Mouse (Mus musculus) C2C12 (cell line): ENCODE data around the gene 2010005H15Rik. TPM values are rescaled to one million over a fixed set of nuclear protein-coding genes. Genes with fewer than 3 reads are reported as not detected.
"Not testable (repeated sequence)": the region's sequence is repeated elsewhere in the genome, so short reads cannot be mapped to it uniquely, and the experiment has no call there.

Source experiments
- H3K27me3 ChIP-seq: one replicate; pipeline ENCODE4 v1.6.1; 2011; ENCODE audit not compliant: control insufficient read depth, insufficient read depth, insufficient read length
- H3K36me3 ChIP-seq: one replicate; pipeline ENCODE4 v1.6.1; 2011; ENCODE audit not compliant: control insufficient read depth, insufficient read depth
- H3K4me3 ChIP-seq: one replicate; pipeline ENCODE4 v1.5.1; 2011; ENCODE audit warnings: mild to moderate bottlenecking, control low read depth; ENCODE audit not compliant: poor library complexity, insufficient read depth, severe bottlenecking
- H3K79me2 ChIP-seq: one replicate; pipeline ENCODE4 v1.6.1; 2011; ENCODE audit not compliant: control insufficient read depth, insufficient read depth
- H3K79me3 ChIP-seq: one replicate; pipeline ENCODE4 v1.6.1; 2011; ENCODE audit warnings: low read depth, control low read depth
- H3ac ChIP-seq: one replicate; pipeline ENCODE3; 2011; ENCODE audit warnings: low read depth; ENCODE audit not compliant: control insufficient read depth, insufficient read length
- CEBPB ChIP-seq: IDR thresholded peaks from one replicate; pipeline ENCODE4 v1.6.1; 2011; ENCODE audit warnings: low read depth, mild to moderate bottlenecking, control low read depth, moderate library complexity
- CTCF ChIP-seq: IDR thresholded peaks from one replicate; pipeline ENCODE4 v1.5.1; 2011; ENCODE audit not compliant: control insufficient read depth, insufficient read depth, insufficient read length
- FOSL1 ChIP-seq: IDR thresholded peaks from one replicate; pipeline ENCODE4 v1.8.0; 2011; ENCODE audit warnings: mild to moderate bottlenecking, low read length; ENCODE audit not compliant: poor library complexity, insufficient read depth, severe bottlenecking
- MAX ChIP-seq: IDR thresholded peaks from one replicate; pipeline ENCODE4 v1.6.1; 2011; ENCODE audit warnings: mild to moderate bottlenecking, control low read depth
- MYOD1 ChIP-seq: IDR thresholded peaks from one replicate; pipeline ENCODE4 v1.6.1; 2011; ENCODE audit warnings: low read depth; ENCODE audit not compliant: control insufficient read depth, insufficient read length
- MYOG ChIP-seq: IDR thresholded peaks from one replicate; pipeline ENCODE4 v1.6.1; 2011; ENCODE audit not compliant: control insufficient read depth, insufficient read length; ENCODE audit errors: extremely low read depth
- USF1 ChIP-seq: IDR thresholded peaks from one replicate; pipeline ENCODE4 v1.6.1; 2011; ENCODE audit warnings: low read depth, mild to moderate bottlenecking, control low read depth, moderate library complexity
- long read RNA-seq, 2 experiments: library from polyadenylated mRNA; unstranded; transcript quantifications; one replicate each; pipeline ENCODE4 v2.0.0; 2019 to 2020
- polyA plus RNA-seq: library from polyadenylated mRNA; unstranded; fragments of >200 nt; fragmentation: generic; extraction: Trizol; gene quantifications from one replicate; pipeline ENCODE4 v1.2.1, GENCODE M21; 2012; ENCODE audit warnings: missing spikeins

Gene 2010005H15Rik
- polyA plus RNA-seq = 0.20 TPM
- long read RNA-seq, experiment 1 = 0 reads
- long read RNA-seq, experiment 2 = 0 reads

- H3K36me3 ChIP-seq, H3ac ChIP-seq, H3K79me3 ChIP-seq, H3K79me2 ChIP-seq, H3K4me3 ChIP-seq, H3K27me3 ChIP-seq: not testable (repeated sequence)
Observed at GRCm38 (mm10) chr16:36221168-36221567, at the start of gene 2010005H15Rik. Gene 2010005H15Rik (plus strand): TSS chr16:36221468.

DNA sequence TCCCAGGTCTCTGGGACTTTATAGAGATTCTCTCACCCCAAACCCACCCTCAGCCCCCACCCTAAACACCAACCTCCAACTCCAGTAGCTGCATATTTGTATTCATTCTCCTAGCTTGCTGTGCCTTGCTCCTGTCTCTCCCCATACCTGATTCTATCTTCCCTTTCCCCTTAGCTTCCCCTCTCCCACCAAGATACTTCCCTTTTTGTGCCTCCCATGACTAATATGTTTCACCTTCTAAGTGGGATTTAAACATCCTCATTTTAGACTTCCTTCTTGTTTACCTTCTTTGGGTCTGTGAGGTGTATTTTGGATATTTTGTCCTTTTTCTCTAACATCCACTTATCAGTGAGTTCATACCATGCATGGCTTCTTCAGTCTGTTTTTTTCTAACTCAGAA lies 45.2 kb upstream of the 2010005H15Rik start:
- Histone ChIP-seq H3K36me3 (no peaks in the 10 kb centered on the region), H3K79me2 (no peaks in the 10 kb centered on the region), H3K4me3 (no peak overlapping the region), H3K79me3 (no peaks in the 10 kb centered on the region), H3K27me3 (no peaks in the 10 kb centered on the region), H3ac (no peak overlapping the region)
- no peak for TF ChIP-seq CTCF
- TF ChIP-seq MAX = no peak
- no peak for TF ChIP-seq MYOD1
- TF ChIP-seq FOSL1 = no peak

GRCm38 (mm10) chr16:36179910-36180309 lies 41.4 kb upstream of the 2010005H15Rik start:
- TF ChIP-seq MAX = no peak
- no peak for TF ChIP-seq MYOD1
- no peak for TF ChIP-seq CEBPB
- no peak for TF ChIP-seq CTCF
- no peak for TF ChIP-seq USF1
- no peak for TF ChIP-seq MYOG
- Histone ChIP-seq H3K4me3 (no peak overlapping the region), H3ac (no peak overlapping the region), H3K79me3 (no peaks in the 10 kb centered on the region), H3K79me2 (no peaks in the 10 kb centered on the region), H3K36me3 (no peaks in the 10 kb centered on the region), H3K27me3 (no peaks in the 10 kb centered on the region)

GRCm38 (mm10) chr16:36183912-36184311 lies 37.4 kb upstream of the 2010005H15Rik start, which contains the start of gene Gm5483:
Gene Gm5483 (plus strand): TSS chr16:36184212.
- H3K79me3 ChIP-seq, H3K79me2 ChIP-seq: not testable (repeated sequence)

DNA sequence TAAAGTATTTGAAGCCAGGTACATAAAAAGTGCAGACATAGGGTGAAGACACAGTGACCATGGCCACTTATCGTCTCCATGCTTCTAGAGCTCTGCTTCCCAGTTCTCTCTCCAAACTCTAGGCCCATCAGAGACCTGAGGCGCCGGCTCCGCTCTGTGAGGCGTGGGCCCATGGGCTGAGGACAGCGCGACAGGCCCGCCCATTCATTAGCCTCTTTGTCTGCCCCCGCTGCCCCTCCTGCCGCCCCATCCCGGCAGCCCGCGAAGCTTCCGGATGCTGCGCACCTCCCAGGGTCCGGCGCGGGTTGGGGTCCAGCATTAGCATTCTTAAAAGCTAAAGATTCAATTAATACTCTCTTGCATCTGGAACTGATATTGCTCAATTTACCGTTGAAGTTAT lies 22.0 kb upstream of the 2010005H15Rik start:
- TF ChIP-seq CTCF (no peak), MYOG (no peak), FOSL1 (no peak), CEBPB (no peak), MYOD1 (no peak), USF1 (no peak), MAX (no peak)
- no peak overlapping the region for H3ac ChIP-seq
- no peak overlapping the region for H3K4me3 ChIP-seq
- no peaks in the 10 kb centered on the region for H3K79me2 ChIP-seq
- H3K36me3 ChIP-seq = no peaks in the 10 kb centered on the region
- no peaks in the 10 kb centered on the region for H3K79me3 ChIP-seq
- no peaks in the 10 kb centered on the region for H3K27me3 ChIP-seq

More at GRCm38 (mm10) chr16:36183912-36184311, 37.4 kb upstream of the 2010005H15Rik start, which contains the start of gene Gm5483:
- H3ac ChIP-seq, H3K36me3 ChIP-seq, H3K27me3 ChIP-seq, H3K4me3 ChIP-seq: not testable (repeated sequence)

GRCm38 (mm10) chr16:36203846-36204245 lies 17.4 kb upstream of the 2010005H15Rik start:
- no peaks in the 10 kb centered on the region for H3K79me3 ChIP-seq

DNA sequence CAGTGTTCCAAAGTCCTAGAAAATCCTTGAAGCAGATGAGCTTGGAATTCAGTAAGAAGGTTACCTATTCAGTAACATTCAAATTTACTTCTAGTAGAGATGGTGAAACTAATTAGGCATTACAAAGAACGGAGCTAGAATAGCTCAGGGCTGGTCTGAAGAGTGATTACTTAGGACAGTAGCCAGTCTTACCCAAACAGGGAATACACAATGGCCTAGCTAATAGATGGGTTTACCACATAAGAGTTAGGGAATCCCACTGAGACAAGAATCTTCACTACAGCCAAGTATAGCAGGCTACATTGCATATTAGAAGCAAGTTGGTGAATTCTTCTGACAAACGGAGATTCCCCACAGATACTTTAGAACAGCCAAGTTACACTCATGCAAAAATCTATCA lies 15.6 kb upstream of the 2010005H15Rik start:
- H3K79me3 ChIP-seq, H3K36me3 ChIP-seq, H3K27me3 ChIP-seq, H3K79me2 ChIP-seq, H3K4me3 ChIP-seq, H3ac ChIP-seq: not testable (repeated sequence)

More at GRCm38 (mm10) chr16:36203846-36204245, 17.4 kb upstream of the 2010005H15Rik start:
- no peak overlapping the region for H3ac ChIP-seq
- H3K79me2 ChIP-seq = no peaks in the 10 kb centered on the region
- no peaks in the 10 kb centered on the region for H3K36me3 ChIP-seq
- TF ChIP-seq CTCF (no peak), FOSL1 (no peak), MAX (no peak), MYOD1 (no peak), MYOG (no peak), CEBPB (no peak), USF1 (no peak)
- H3K4me3 ChIP-seq = no peak overlapping the region
- no peaks in the 10 kb centered on the region for H3K27me3 ChIP-seq
